Mouse (Mus musculus): Measurements from ENCODE around the gene Hk1.

Gene Hk1

GRCm38 (mm10) chr10:62225839-62226238 lies 153.9 kb downstream of the Hk1 start:
- in situ Hi-C loops (cut with MboI, MseI): no loop called here

- in situ Hi-C loops (cut with MboI, MseI): no loop called here
These were observed 155.5 kb downstream of the Hk1 start for GRCm38 (mm10) chr10:62224231-62224630.

- in situ Hi-C loops (cut with MboI, MseI): no loop called here
These were observed 156.9 kb downstream of the Hk1 start for GRCm38 (mm10) chr10:62222777-62223176.

- in situ Hi-C loops (cut with MboI, MseI): no loop called here
These were observed 158.1 kb downstream of the Hk1 start for GRCm38 (mm10) chr10:62221647-62222046.

GRCm38 (mm10) chr10:62220732-62221514 lies 158.8 kb downstream of the Hk1 start:
- in situ Hi-C loops (cut with MboI, MseI): no loop called here
